Mouse (Mus musculus) adrenal gland (tissue): ENCODE data around the gene Whrn.

ENCODE experiments used
- intact Hi-C: fragments of 180-260 bp; cut with DNase I; formaldehyde crosslinking; loops from one replicate; pipeline ENCODE4 v1.15.1; 2025

The Whrn gene

GRCm38 (mm10) chr4:63388029-63388428 lies 107.8 kb downstream of the Whrn start:
- intact Hi-C loops = no loop called here

GRCm38 (mm10) chr4:63385784-63386183 lies 110.0 kb downstream of the Whrn start:
- intact Hi-C loops = no loop called here

GRCm38 (mm10) chr4:63385253-63385652 lies 110.5 kb downstream of the Whrn start:
- intact Hi-C loops = no loop called here

- intact Hi-C loops = no loop called here
Measured at GRCm38 (mm10) chr4:63384262-63384661, 111.5 kb downstream of the Whrn start.

- intact Hi-C loops = no loop called here
Measured at GRCm38 (mm10) chr4:63383474-63383873, 112.3 kb downstream of the Whrn start.

GRCm38 (mm10) chr4:63382676-63383369 lies 113.0 kb downstream of the Whrn start:
- intact Hi-C loops = no loop called here

GRCm38 (mm10) chr4:63377483-63377882 lies 118.3 kb downstream of the Whrn start:
- intact Hi-C loops = no loop called here

- intact Hi-C loops = no loop called here
Measured at GRCm38 (mm10) chr4:63375367-63375766, 120.4 kb downstream of the Whrn start.

- intact Hi-C loops = no loop called here
Measured at GRCm38 (mm10) chr4:63374331-63374730, 121.5 kb downstream of the Whrn start.

GRCm38 (mm10) chr4:63373404-63373803 lies 122.4 kb downstream of the Whrn start:
- intact Hi-C loops = no loop called here

- intact Hi-C loops = no loop called here
Measured at GRCm38 (mm10) chr4:63371890-63372289, 123.9 kb downstream of the Whrn start.

GRCm38 (mm10) chr4:63370897-63371296 lies 124.9 kb downstream of the Whrn start:
- intact Hi-C loops = no loop called here

- intact Hi-C loops = loop anchor here (2.0 to 5.0 kb wide), 2 partner anchors 40 to 579 kb away; no protein-coding TSS in a partner anchor
Measured at GRCm38 (mm10) chr4:63368577-63368976, 127.2 kb downstream of the Whrn start.
